25 mouse cellular contexts compared by ENCODE assay signal in genomic region chr11:44798270-44798669, GRCm38 (mm10).
A peak's percentile ranks its signal among the peaks of the same experiment; 100 is the strongest.
DNase-seq lines count a peak whose midpoint lies in the region; ATAC-seq lines count a peak whose summit lies in the region.
"Had no signal": no experiment of that assay in that cellular context is flagged by ENCODE, and none has a peak within 500 bp of the region (broad histone marks: within the 10 kb centered on the region; RNA-seq: fewer than 3 reads in every experiment).

No protein-coding gene starts in this region.

- H3K27ac ChIP-seq in kidney, embryonic 15.5 days, result no peak overlapping the region
- H3K27ac ChIP-seq in limb, embryonic 11.5 days (replicated peaks; ENCODE audit: low read depth, low read length), result no peak overlapping the region
- no peak overlapping the region for H3K27ac ChIP-seq in limb, embryonic 10.5 days
- 0 out of 2 replicates have a peak overlapping the region, but pooled peaks have one; percentile 7 for H3K27ac ChIP-seq in limb, embryonic 13.5 days
- H3K27ac ChIP-seq: embryonic facial prominence, embryonic 10.5 days; forebrain, embryonic 13.5 days; gastrocnemius, adult 2 months; heart, embryonic 10.5 days; hindbrain, embryonic 14.5 days had no signal

- H3K4me2 ChIP-seq in kidney, embryonic 15.5 days, result no peak overlapping the region
- H3K4me2 ChIP-seq in limb, embryonic 11.5 days (ENCODE audit: low read depth, severe bottlenecking), result no peak overlapping the region
- H3K4me2 ChIP-seq in limb, embryonic 13.5 days (replicated peaks), result no peak overlapping the region
- H3K4me2 ChIP-seq: forebrain, embryonic 13.5 days; hindbrain, embryonic 14.5 days had no signal

- ATAC-seq in kidney, embryonic 15.5 days (replicated peaks; ENCODE audit: low FRiP score), result 0 out of 2 replicates have a peak, but pooled peaks have one; percentile 56
- ATAC-seq in limb, embryonic 11.5 days (ENCODE audit: insufficient number of reproducible peaks, low FRiP score, low TSS enrichment, low read depth), result no peak
- peak; percentile 54; the same call in 1 of the 2 replicates for ATAC-seq in limb, embryonic 13.5 days (ENCODE audit: low FRiP score, low read depth)
- ATAC-seq in granulocyte monocyte progenitor cell, adult 5-6 weeks (replicated peaks; ENCODE audit: poor library complexity, severe bottlenecking), result no peak
- ATAC-seq: CD4-positive, CD25-positive, alpha-beta regulatory T cell, adult 4 months; forebrain, embryonic 13.5 days; forebrain, postnatal 0 days had no signal

- no peaks in the 10 kb centered on the region for H3K27me3 ChIP-seq in kidney, embryonic 15.5 days
- H3K27me3 ChIP-seq in limb, embryonic 11.5 days (ENCODE audit: control insufficient read depth, insufficient read depth, low read length), result no peaks in the 10 kb centered on the region
- H3K27me3 ChIP-seq in limb, embryonic 10.5 days (ENCODE audit: low read depth, poor library complexity, severe bottlenecking), result no peaks in the 10 kb centered on the region
- H3K27me3 ChIP-seq in limb, embryonic 13.5 days, result no peaks in the 10 kb centered on the region

- no peak overlapping the region for H3K9ac ChIP-seq in kidney, embryonic 15.5 days
- no peak overlapping the region for H3K9ac ChIP-seq in limb, embryonic 11.5 days (ENCODE audit: low read length)
- H3K9ac ChIP-seq in limb, embryonic 13.5 days, result no peak overlapping the region
- H3K9ac ChIP-seq: forebrain, embryonic 13.5 days; forebrain, postnatal 0 days; hindbrain, embryonic 14.5 days had no signal

- WGBS in kidney, embryonic 15.5 days, result 18% methylated on average over 3 of the region's 3 CpGs
- 9% methylated on average over 3 of the region's 3 CpGs for WGBS in limb, embryonic 11.5 days
- WGBS in limb, embryonic 10.5 days, result 20% methylated on average over 3 of the region's 3 CpGs
- 11% methylated on average over 3 of the region's 3 CpGs for WGBS in limb, embryonic 13.5 days

- H3K4me1 ChIP-seq in kidney, embryonic 15.5 days, result no peaks in the 10 kb centered on the region
- peaks cover 28% of the 10 kb centered on the region for H3K4me1 ChIP-seq in limb, embryonic 11.5 days (ENCODE audit: control insufficient read depth, insufficient read depth, low read length)
- peaks cover 69% of the 10 kb centered on the region for H3K4me1 ChIP-seq in limb, embryonic 10.5 days
- peaks cover 48% of the 10 kb centered on the region for H3K4me1 ChIP-seq in limb, embryonic 13.5 days
- H3K4me1 ChIP-seq: heart, embryonic 10.5 days had no signal

- H3K4me3 ChIP-seq in kidney, embryonic 15.5 days (replicated peaks), result no peak overlapping the region
- no peak overlapping the region for H3K4me3 ChIP-seq in limb, embryonic 11.5 days (ENCODE audit: low read depth, low read length)
- no peak overlapping the region for H3K4me3 ChIP-seq in limb, embryonic 10.5 days
- no peak overlapping the region for H3K4me3 ChIP-seq in limb, embryonic 13.5 days
- H3K4me3 ChIP-seq: embryonic facial prominence, embryonic 10.5 days; forebrain, embryonic 13.5 days; gastrocnemius, adult 2 months; heart, embryonic 10.5 days had no signal

- H3K36me3 ChIP-seq in kidney, embryonic 15.5 days, result no peaks in the 10 kb centered on the region
- H3K36me3 ChIP-seq in limb, embryonic 11.5 days (ENCODE audit: control insufficient read depth, insufficient read depth, low read length), result no peaks in the 10 kb centered on the region
- H3K36me3 ChIP-seq in limb, embryonic 10.5 days, result no peaks in the 10 kb centered on the region
- no peaks in the 10 kb centered on the region for H3K36me3 ChIP-seq in limb, embryonic 13.5 days
- H3K36me3 ChIP-seq: embryonic facial prominence, embryonic 10.5 days; G1E; heart, embryonic 10.5 days had no signal

- H3K9me3 ChIP-seq in kidney, embryonic 15.5 days (replicated peaks), result no peaks in the 10 kb centered on the region
- H3K9me3 ChIP-seq in limb, embryonic 11.5 days (ENCODE audit: control insufficient read depth, low read length), result no peaks in the 10 kb centered on the region
- H3K9me3 ChIP-seq in limb, embryonic 10.5 days (replicated peaks), result no peaks in the 10 kb centered on the region
- H3K9me3 ChIP-seq in limb, embryonic 13.5 days, result no peaks in the 10 kb centered on the region
- H3K9me3 ChIP-seq: embryonic facial prominence, embryonic 10.5 days; forebrain, embryonic 13.5 days; G1E; heart, embryonic 10.5 days had no signal

- DNase-seq in embryo, embryonic 10 days (ENCODE audit: low spot score), result peak; percentile 23
- DNase-seq in embryo, embryonic 9.5 days (ENCODE audit: extremely low spot score), result no peak
- DNase-seq in kidney, adult 9 months, result no peak
- peak; percentile 62 for DNase-seq in limb, embryonic 11.5 days (ENCODE audit: low spot score)
- no peak for DNase-seq in limb, embryonic 10.5 days (ENCODE audit: low spot score)
- DNase-seq: adrenal gland, adult 8-10 months; adrenal gland, postnatal 36 days; B cell, adult 2 months; cerebellum, adult 2 months; cerebellum, postnatal 10 days; forebrain, postnatal 0 days; gastrocnemius, adult 2 months; gastrocnemius, postnatal 25 days; heart, adult 11 months; heart, postnatal 10 days; heart, postnatal 4 days had no signal

Comparison
In these comparisons a context has a peak if more than half of its experiments do, and no peak if none do; other contexts are left out.
1. DNase-seq: peak in embryo, embryonic 10 days (single experiment) and limb, embryonic 11.5 days (single experiment); none in embryo, embryonic 9.5 days (single experiment), kidney, adult 9 months (single experiment) and limb, embryonic 10.5 days (single experiment).
2. ATAC-seq: peak in kidney, embryonic 15.5 days (single experiment) and limb, embryonic 13.5 days (single experiment); none in limb, embryonic 11.5 days (single experiment) and granulocyte monocyte progenitor cell, adult 5-6 weeks (single experiment).